Mouse (Mus musculus): ENCODE measurements around the gene Mrpl51. TPM values are rescaled to one million over a fixed set of nuclear protein-coding genes. Genes with fewer than 3 reads are reported as not detected.

The Mrpl51 gene
- polyA plus RNA-seq (2014; fragmentation: Illumina TruSeq; extraction: RNeasy Lipid Tissue Mini Kit (QIAGEN cat#74804); ENCODE audit: low read depth, low replicate concordance) = 159 TPM

DNA sequence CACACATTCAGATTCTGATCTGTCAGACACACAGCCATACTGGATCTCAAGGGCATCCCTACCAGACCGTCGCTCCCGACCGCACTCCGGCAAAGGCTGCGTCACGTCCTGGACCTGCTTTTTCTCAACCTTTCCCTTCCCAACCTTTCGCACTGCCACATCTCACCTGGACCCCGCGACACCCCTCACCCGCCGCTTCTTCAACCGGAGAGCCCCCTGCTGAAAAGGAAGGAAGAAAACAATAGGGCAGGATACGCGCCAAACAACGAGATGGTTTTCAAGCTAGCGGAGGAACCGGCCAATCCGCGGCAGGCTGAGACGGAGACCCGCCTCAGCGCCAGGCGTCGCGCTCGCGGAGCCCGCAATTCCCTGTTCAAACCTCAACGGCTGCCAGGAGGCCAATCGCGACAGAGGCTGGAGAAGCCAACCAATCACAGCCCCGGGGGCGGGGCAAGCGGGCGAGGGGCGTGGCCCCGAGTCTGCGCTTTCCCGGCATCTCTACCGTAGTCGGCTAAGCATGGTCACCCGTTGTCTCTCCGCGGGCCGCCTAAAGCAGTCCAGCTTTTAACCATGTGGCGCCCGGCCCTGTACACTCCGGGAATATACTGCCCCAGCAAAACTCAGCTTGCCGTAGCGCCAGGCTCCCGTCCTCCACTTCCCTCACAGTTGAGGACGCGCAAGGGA lies at the start of gene Mrpl51, which contains the start of gene Ncapd2:
TSS of gene Mrpl51 (plus strand) at position 470 of the 684 bp plus-strand sequence.
TSS of gene Ncapd2 (minus strand) at position 370 of the 684 bp plus-strand sequence.

GRCm38 (mm10) chr6:125145001-125145400 lies 46.6 kb upstream of the Mrpl51 start, which contains the start of gene Iffo1:
Iffo1 (plus strand) TSS chr6:125145241.

DNA sequence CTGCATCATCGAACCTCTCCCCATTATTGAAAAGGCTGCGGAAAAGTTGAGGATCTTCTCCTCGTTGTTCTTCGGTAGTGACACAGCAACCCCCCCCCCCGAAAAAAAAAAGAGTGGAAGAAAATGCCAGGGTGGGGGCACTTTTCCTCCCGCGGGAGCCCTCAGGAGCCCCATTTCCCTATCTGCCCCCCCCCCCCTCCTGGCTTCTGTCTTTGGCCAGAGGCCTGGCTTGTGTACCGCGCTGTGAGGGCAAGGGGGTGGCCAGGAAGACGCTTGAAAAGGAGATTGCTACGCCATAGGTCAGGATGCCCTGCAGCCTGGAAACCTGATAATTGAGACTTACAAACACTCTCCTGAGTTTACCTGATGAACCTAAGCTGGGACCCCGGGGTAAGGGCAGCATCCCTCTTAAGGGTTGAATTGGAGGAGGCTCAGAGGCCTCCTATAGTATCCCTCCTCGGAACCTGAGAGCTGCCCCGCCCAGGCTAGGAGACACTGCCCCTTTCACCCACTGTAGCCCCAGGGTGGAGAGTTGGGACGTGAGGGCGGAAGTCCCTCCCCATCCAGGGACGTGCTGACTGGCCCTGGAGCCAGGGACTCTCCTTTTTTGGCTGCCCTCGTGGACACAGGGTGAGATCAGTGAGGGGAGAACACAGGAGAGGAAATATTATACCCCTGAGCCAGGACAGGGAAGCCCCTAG lies 25.4 kb upstream of the Mrpl51 start, which contains the start of gene Gapdh:
TSS of gene Gapdh (minus strand) at position 417 of the 701 bp plus-strand sequence.

GRCm38 (mm10) chr6:125215148-125215954 lies 23.8 kb downstream of the Mrpl51 start, which contains the start of gene Vamp1:
Vamp1 (plus strand) TSS chr6:125215551.

DNA sequence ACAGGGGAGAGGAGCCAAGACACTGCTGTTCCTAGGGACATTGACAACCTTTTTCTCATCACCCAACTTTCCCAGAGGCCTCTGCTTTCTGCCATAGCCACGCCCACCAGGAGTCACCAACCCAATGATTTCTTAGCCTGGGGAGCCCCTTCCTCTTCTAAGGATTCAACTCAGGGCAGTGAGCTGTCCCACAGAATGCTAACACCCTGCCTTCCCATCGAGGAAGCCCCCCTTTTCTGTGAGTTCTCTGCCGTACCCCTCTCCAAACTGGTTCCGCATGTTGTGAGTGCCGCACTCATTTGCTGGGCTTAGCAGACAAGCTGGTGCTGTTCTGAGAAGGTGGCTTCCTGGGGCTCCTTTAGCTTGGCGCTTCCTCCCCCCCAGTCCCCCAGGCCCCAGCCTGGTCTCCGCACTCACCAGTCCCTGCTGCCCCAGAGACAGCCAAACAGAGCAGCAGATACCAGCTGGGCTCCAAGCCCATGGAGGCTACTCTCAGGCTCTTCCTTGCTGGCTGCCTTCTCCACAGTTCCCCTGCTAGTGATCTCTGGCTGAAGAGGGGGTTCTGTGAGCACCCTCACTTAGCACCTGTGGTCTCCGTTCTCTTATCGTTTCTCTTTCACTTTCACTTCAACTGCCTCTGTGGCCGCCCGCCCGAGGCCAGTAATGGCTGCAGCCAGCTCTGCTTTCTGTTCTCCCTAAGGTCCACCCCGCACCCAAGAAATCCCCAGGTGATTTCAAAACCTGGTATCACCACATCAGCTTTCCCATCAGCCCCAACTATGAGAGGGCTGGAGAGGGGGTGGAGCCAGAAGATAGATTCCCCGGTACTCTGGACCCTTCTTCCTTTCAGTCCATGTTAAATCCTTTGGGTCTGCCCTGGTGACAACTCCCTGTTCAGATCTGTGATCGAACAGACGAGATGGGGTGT lies 39.8 kb downstream of the Mrpl51 start, which contains the start of gene Tapbpl:
TSS of gene Tapbpl (minus strand) at position 744 of the 928 bp plus-strand sequence.

GRCm38 (mm10) chr6:125236782-125237181 lies 45.2 kb downstream of the Mrpl51 start, which contains the start of gene Cd27:
Cd27 (minus strand) TSS chr6:125237010.

Other genes with a start within 250 kb of the Mrpl51 start
- 21.7 TPM for gene Cops7a, start 226.3 kb upstream of the Mrpl51 start, polyA plus RNA-seq (2014; fragmentation: Illumina TruSeq; extraction: RNeasy Lipid Tissue Mini Kit (QIAGEN cat#74804); ENCODE audit: low read depth, low replicate concordance)
- not detected for gene Pianp, start 195.1 kb upstream of the Mrpl51 start, polyA plus RNA-seq (2014; fragmentation: Illumina TruSeq; extraction: RNeasy Lipid Tissue Mini Kit (QIAGEN cat#74804); ENCODE audit: low read depth, low replicate concordance)
- 12.1 TPM for gene Zfp384, start 182.7 kb upstream of the Mrpl51 start, polyA plus RNA-seq (2014; fragmentation: Illumina TruSeq; extraction: RNeasy Lipid Tissue Mini Kit (QIAGEN cat#74804); ENCODE audit: low read depth, low replicate concordance)
- 8.7 TPM for gene Ing4, start 152.0 kb upstream of the Mrpl51 start, polyA plus RNA-seq (2014; fragmentation: Illumina TruSeq; extraction: RNeasy Lipid Tissue Mini Kit (QIAGEN cat#74804); ENCODE audit: low read depth, low replicate concordance)
- 0.53 TPM for gene Acrbp, start 142.1 kb upstream of the Mrpl51 start, polyA plus RNA-seq (2014; fragmentation: Illumina TruSeq; extraction: RNeasy Lipid Tissue Mini Kit (QIAGEN cat#74804); ENCODE audit: low read depth, low replicate concordance)
- gene Lpar5, start 123.9 kb upstream of the Mrpl51 start, polyA plus RNA-seq (2014; fragmentation: Illumina TruSeq; extraction: RNeasy Lipid Tissue Mini Kit (QIAGEN cat#74804); ENCODE audit: low read depth, low replicate concordance) = not detected
- gene Chd4, start 95.8 kb upstream of the Mrpl51 start, polyA plus RNA-seq (2014; fragmentation: Illumina TruSeq; extraction: RNeasy Lipid Tissue Mini Kit (QIAGEN cat#74804); ENCODE audit: low read depth, low replicate concordance) = 59.2 TPM
- gene Nop2, start 59.9 kb upstream of the Mrpl51 start, polyA plus RNA-seq (2014; fragmentation: Illumina TruSeq; extraction: RNeasy Lipid Tissue Mini Kit (QIAGEN cat#74804); ENCODE audit: low read depth, low replicate concordance) = 1.3 TPM
- 3.1 TPM for gene Iffo1, start 46.6 kb upstream of the Mrpl51 start, polyA plus RNA-seq (2014; fragmentation: Illumina TruSeq; extraction: RNeasy Lipid Tissue Mini Kit (QIAGEN cat#74804); ENCODE audit: low read depth, low replicate concordance)
- gene Gapdh, start 25.3 kb upstream of the Mrpl51 start, polyA plus RNA-seq (2014; fragmentation: Illumina TruSeq; extraction: RNeasy Lipid Tissue Mini Kit (QIAGEN cat#74804); ENCODE audit: low read depth, low replicate concordance) = 156 TPM
- 0.28 TPM for gene Ncapd2, start 100 bp upstream of the Mrpl51 start, polyA plus RNA-seq (2014; fragmentation: Illumina TruSeq; extraction: RNeasy Lipid Tissue Mini Kit (QIAGEN cat#74804); ENCODE audit: low read depth, low replicate concordance)
- gene Vamp1, start 23.8 kb downstream of the Mrpl51 start, polyA plus RNA-seq (2014; fragmentation: Illumina TruSeq; extraction: RNeasy Lipid Tissue Mini Kit (QIAGEN cat#74804); ENCODE audit: low read depth, low replicate concordance) = 5.0 TPM
- gene Tapbpl, start 40.1 kb downstream of the Mrpl51 start, polyA plus RNA-seq (2014; fragmentation: Illumina TruSeq; extraction: RNeasy Lipid Tissue Mini Kit (QIAGEN cat#74804); ENCODE audit: low read depth, low replicate concordance) = 1.3 TPM
- gene Cd27, start 45.2 kb downstream of the Mrpl51 start, polyA plus RNA-seq (2014; fragmentation: Illumina TruSeq; extraction: RNeasy Lipid Tissue Mini Kit (QIAGEN cat#74804); ENCODE audit: low read depth, low replicate concordance) = not detected
- not detected for gene Tuba3a, start 94.2 kb downstream of the Mrpl51 start, polyA plus RNA-seq (2014; fragmentation: Illumina TruSeq; extraction: RNeasy Lipid Tissue Mini Kit (QIAGEN cat#74804); ENCODE audit: low read depth, low replicate concordance)
- gene Ltbr, start 122.1 kb downstream of the Mrpl51 start, polyA plus RNA-seq (2014; fragmentation: Illumina TruSeq; extraction: RNeasy Lipid Tissue Mini Kit (QIAGEN cat#74804); ENCODE audit: low read depth, low replicate concordance) = 0.89 TPM
- gene Scnn1a, start 128.9 kb downstream of the Mrpl51 start, polyA plus RNA-seq (2014; fragmentation: Illumina TruSeq; extraction: RNeasy Lipid Tissue Mini Kit (QIAGEN cat#74804); ENCODE audit: low read depth, low replicate concordance) = 16.7 TPM
- gene Tnfrsf1a, start 157.6 kb downstream of the Mrpl51 start, polyA plus RNA-seq (2014; fragmentation: Illumina TruSeq; extraction: RNeasy Lipid Tissue Mini Kit (QIAGEN cat#74804); ENCODE audit: low read depth, low replicate concordance) = 4.6 TPM
- gene Plekhg6, start 189.0 kb downstream of the Mrpl51 start, polyA plus RNA-seq (2014; fragmentation: Illumina TruSeq; extraction: RNeasy Lipid Tissue Mini Kit (QIAGEN cat#74804); ENCODE audit: low read depth, low replicate concordance) = not detected